Mouse (Mus musculus): ENCODE measurements around the gene Gpc1.
A peak's percentile ranks its signal among the peaks of the same experiment; 100 is the strongest.

GRCm38 (mm10) chr1:92833987-92834706 is 2.7 kb downstream of the Gpc1 start:
- peak; percentile 88 for TF ChIP-seq ZC3H11A (IDR thresholded peaks at IDR 0.05; ENCODE audit: borderline replicate concordance, low read depth, low read length)
- no peak for TF ChIP-seq ZNF384 (IDR thresholded peaks at IDR 0.05; ENCODE audit: low read depth, low read length)
- no peak for TF ChIP-seq CHD2 (IDR thresholded peaks at IDR 0.05; ENCODE audit: low read depth, low read length)
- no peak for TF ChIP-seq HCFC1 (IDR thresholded peaks at IDR 0.05; ENCODE audit: borderline replicate concordance, insufficient read depth, low read length)
